Mouse (Mus musculus) megakaryocyte, embryonic 14.5 days (primary cell): ENCODE measurements around the gene Zfp986.
"Not testable (repeated sequence)": the region's sequence is repeated elsewhere in the genome, so short reads cannot be mapped to it uniquely, and the experiment has no call there.

Experiments used
- FLI1 ChIP-seq: IDR thresholded peaks from 2 replicates; pipeline ENCODE4 v1.6.1; 2012; ENCODE audit warnings: low read length, inconsistent platforms, mixed read lengths
- GATA1 ChIP-seq: IDR thresholded peaks from 3 replicates; pipeline ENCODE4 v1.6.1; 2012; ENCODE audit warnings: mixed read lengths, low read length, inconsistent platforms, borderline replicate concordance

DNA sequence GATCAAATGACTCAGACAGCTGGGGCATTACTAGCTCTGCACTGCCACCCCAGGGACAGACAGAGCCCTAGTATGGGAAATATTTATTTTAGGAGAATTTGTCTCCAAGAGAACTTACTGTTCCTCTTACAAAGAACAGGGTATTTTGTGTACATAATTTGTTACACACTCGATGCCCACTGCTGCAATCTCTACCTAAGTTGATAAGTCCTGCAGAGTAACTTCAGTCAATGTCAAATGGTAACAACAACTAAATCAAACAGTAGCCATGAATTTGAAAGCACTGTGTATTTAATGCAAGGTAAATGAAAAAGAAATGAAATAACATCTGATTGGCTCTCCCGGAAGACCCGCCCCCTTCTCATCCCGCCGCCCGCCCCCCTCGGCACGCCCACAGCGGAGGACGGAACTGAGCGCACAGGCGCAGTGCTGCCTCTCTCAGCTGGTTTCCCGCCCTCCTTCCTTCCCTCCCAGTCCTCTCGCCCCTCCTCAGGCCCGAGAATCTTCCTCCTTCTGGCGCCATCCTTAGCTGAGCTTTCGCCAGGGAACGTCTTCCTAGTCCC, 32.2 kb upstream of the Zfp986 start:
- not testable (repeated sequence) for TF ChIP-seq GATA1, FLI1
